Mouse (Mus musculus) heart, postnatal 0 days (tissue): ENCODE measurements around the gene Fgfr2.
"Not testable (repeated sequence)": the region's sequence is repeated elsewhere in the genome, so short reads cannot be mapped to it uniquely, and the experiment has no call there.

ENCODE experiments used
- CTCF ChIP-seq: IDR thresholded peaks from 2 replicates; pipeline ENCODE4 v1.5.1; 2016; ENCODE audit warnings: antibody characterized with exemption, control low read depth, low read depth
- EP300 ChIP-seq: IDR thresholded peaks from 2 replicates; pipeline ENCODE4 v1.6.1; 2016; ENCODE audit warnings: antibody characterized with exemption, low read depth

DNA sequence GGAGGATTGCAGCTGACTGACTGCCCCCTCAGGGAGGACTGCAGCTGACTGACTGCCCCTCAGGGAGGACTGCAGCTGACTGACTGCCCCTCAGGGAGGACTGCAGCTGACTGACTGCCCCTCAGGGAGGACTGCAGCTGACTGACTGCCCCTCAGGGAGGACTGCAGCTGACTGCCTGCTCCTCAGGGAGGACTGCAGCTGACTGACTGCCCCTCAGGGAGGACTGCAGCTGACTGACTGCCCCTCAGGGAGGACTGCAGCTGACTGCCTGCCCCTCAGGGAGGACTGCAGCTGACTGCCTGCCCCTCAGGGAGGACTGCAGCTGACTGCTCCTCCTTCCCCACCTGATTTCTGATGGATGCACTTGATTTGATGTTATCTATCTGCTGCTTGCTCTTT is 1706.4 kb downstream of the Fgfr2 start:
- TF ChIP-seq CTCF, EP300: not testable (repeated sequence)
